Mouse (Mus musculus) CH12.LX (cell line): ENCODE results near the gene 4930455H04Rik. TPM values are rescaled to one million over a fixed set of nuclear protein-coding genes. Genes with fewer than 3 reads are reported as not detected.

Experiments
- DNase-seq: peaks from one replicate; pipeline ENCODE4 v3.0.0-alpha.2; 2013; ENCODE audit errors: extremely low read depth
- H3K27ac ChIP-seq: 2 replicates; pipeline ENCODE4 v1.5.1; 2012; ENCODE audit warnings: low read depth, mild to moderate bottlenecking, control low read depth, moderate library complexity; ENCODE audit not compliant: insufficient read depth
- H3K27me3 ChIP-seq: replicated peaks from 2 replicates; pipeline ENCODE3; 2012; ENCODE audit warnings: inconsistent platforms
- H3K36me3 ChIP-seq, 2 experiments: replicated peaks in 1 of 2; 2 replicates each; pipeline versions ENCODE3 to v1.6.1; 2012; ENCODE audit warnings: inconsistent platforms in 1 of 2, low read length in 1 of 2, mild to moderate bottlenecking in 1 of 2, mixed read lengths in 1 of 2, moderate library complexity in 1 of 2; ENCODE audit not compliant: control insufficient read depth in 1 of 2, insufficient read depth in 1 of 2
- H3K4me1 ChIP-seq, 2 experiments: 2 replicates each; pipeline ENCODE4 v1.6.1; 2012; ENCODE audit warnings: inconsistent platforms in 1 of 2, moderate library complexity in 1 of 2; ENCODE audit not compliant: insufficient read depth in 2 of 2, control insufficient read depth in 1 of 2
- H3K4me2 ChIP-seq: 2 replicates; pipeline ENCODE4 v1.6.1; 2012; ENCODE audit warnings: low read depth, mild to moderate bottlenecking, control low read depth; ENCODE audit not compliant: poor library complexity, insufficient read depth, severe bottlenecking
- H3K4me3 ChIP-seq, 3 experiments: fragments of 150-350 bp in 1 of 3; sonication (generic) in 1 of 3; replicated peaks in 1 of 3; 2 replicates each; pipeline versions ENCODE3 to v1.5.1; 2011 to 2012; ENCODE audit warnings: low read depth in 2 of 3, low read length in 2 of 3, mild to moderate bottlenecking in 2 of 3, moderate library complexity in 2 of 3, control low read depth in 1 of 3, improper control_type of control experiment in 1 of 3, inconsistent platforms in 1 of 3, mixed read lengths in 1 of 3; ENCODE audit not compliant: poor library complexity in 1 of 3
- H3K79me2 ChIP-seq: replicated peaks from 2 replicates; pipeline ENCODE4 v1.6.1; 2012; ENCODE audit warnings: mild to moderate bottlenecking, moderate library complexity; ENCODE audit not compliant: control insufficient read depth, poor library complexity, insufficient read depth, severe bottlenecking; ENCODE audit errors: extremely low read depth
- H3K9ac ChIP-seq: 2 replicates; pipeline ENCODE4 v1.6.1; 2012; ENCODE audit warnings: low read depth, mild to moderate bottlenecking, control low read depth, moderate library complexity; ENCODE audit not compliant: insufficient read depth
- H3K9me3 ChIP-seq: replicated peaks from 2 replicates; pipeline ENCODE3; 2012; ENCODE audit warnings: low read length, inconsistent platforms, mixed read lengths
- CHD1 ChIP-seq: IDR thresholded peaks from 2 replicates; pipeline ENCODE4 v1.6.1; 2012; ENCODE audit warnings: low read depth, low read length, improper control_type of control experiment, inconsistent platforms
- CTCF ChIP-seq, 2 experiments: IDR thresholded peaks in 1 of 2; conservative IDR thresholded peaks in 1 of 2; 2 replicates each; pipeline ENCODE4 v1.5.1; 2011 to 2012; ENCODE audit warnings: low read depth in 2 of 2, low read length in 2 of 2, improper control_type of control experiment in 1 of 2, inconsistent platforms in 1 of 2, mild to moderate bottlenecking in 1 of 2, moderate library complexity in 1 of 2
- EP300 ChIP-seq: IDR thresholded peaks from 2 replicates; pipeline ENCODE4 v1.6.1; 2011; ENCODE audit warnings: low read length, improper control_type of control experiment
- ETS1 ChIP-seq: conservative IDR thresholded peaks from 2 replicates; pipeline ENCODE4 v1.6.1; 2012; ENCODE audit warnings: low read depth, mild to moderate bottlenecking, inconsistent platforms, low read length, improper control_type of control experiment, moderate library complexity
- GABPA ChIP-seq: IDR thresholded peaks from 2 replicates; pipeline ENCODE4 v1.6.1; 2012; ENCODE audit warnings: low read depth, low read length, improper control_type of control experiment, inconsistent platforms; ENCODE audit not compliant: insufficient replicate concordance
- HCFC1 ChIP-seq: IDR thresholded peaks from 2 replicates; pipeline ENCODE4 v1.6.1; 2012; ENCODE audit warnings: low read depth, mild to moderate bottlenecking, inconsistent platforms, low read length, improper control_type of control experiment
- IRF4 ChIP-seq: IDR thresholded peaks from 2 replicates; pipeline ENCODE4 v1.6.1; 2014; ENCODE audit warnings: low read depth, mild to moderate bottlenecking, inconsistent platforms, low read length, improper control_type of control experiment
- JUN ChIP-seq: IDR thresholded peaks from 2 replicates; pipeline ENCODE4 v1.6.1; 2011; ENCODE audit warnings: low read depth, mild to moderate bottlenecking, low read length, improper control_type of control experiment, moderate library complexity; ENCODE audit not compliant: insufficient read depth
- MAX ChIP-seq: IDR thresholded peaks from 2 replicates; pipeline ENCODE4 v1.6.1; 2011; ENCODE audit warnings: low read length, improper control_type of control experiment
- MEF2A ChIP-seq: IDR thresholded peaks from 2 replicates; pipeline ENCODE4 v1.6.1; 2014; ENCODE audit warnings: low read depth, mild to moderate bottlenecking, inconsistent platforms, low read length, improper control_type of control experiment, borderline replicate concordance
- MXI1 ChIP-seq: IDR thresholded peaks from 2 replicates; pipeline ENCODE4 v1.6.1; 2011; ENCODE audit warnings: mild to moderate bottlenecking, low read depth, low read length, improper control_type of control experiment
- NRF1 ChIP-seq: IDR thresholded peaks from 2 replicates; pipeline ENCODE4 v1.6.1; 2014; ENCODE audit warnings: low read depth, mild to moderate bottlenecking, inconsistent platforms, low read length, improper control_type of control experiment, moderate library complexity
- RCOR1 ChIP-seq: conservative IDR thresholded peaks from 2 replicates; pipeline ENCODE4 v1.6.1; 2012; ENCODE audit warnings: low read depth, mild to moderate bottlenecking, inconsistent platforms, low read length, improper control_type of control experiment
- SIN3A ChIP-seq: IDR thresholded peaks from 2 replicates; pipeline ENCODE4 v1.6.1; 2012; ENCODE audit warnings: low read length, improper control_type of control experiment, inconsistent platforms
- TBP ChIP-seq: conservative IDR thresholded peaks from 2 replicates; pipeline ENCODE4 v1.6.1; 2011; ENCODE audit warnings: low read depth, low read length, improper control_type of control experiment
- TCF12 ChIP-seq: IDR thresholded peaks from 2 replicates; pipeline ENCODE4 v1.6.1; 2014; ENCODE audit warnings: low read depth, mild to moderate bottlenecking, inconsistent platforms, low read length, improper control_type of control experiment
- UBTF ChIP-seq: IDR thresholded peaks from 2 replicates; pipeline ENCODE4 v1.6.1; 2012; ENCODE audit warnings: low read depth, mild to moderate bottlenecking, inconsistent platforms, low read length, improper control_type of control experiment, moderate library complexity
- USF2 ChIP-seq: conservative IDR thresholded peaks from 2 replicates; pipeline ENCODE4 v1.6.1; 2011; ENCODE audit warnings: low read depth, low read length, improper control_type of control experiment
- ZMIZ1 ChIP-seq: IDR thresholded peaks from 2 replicates; pipeline ENCODE4 v1.6.1; 2012; ENCODE audit warnings: low read depth, mild to moderate bottlenecking, inconsistent platforms, low read length, improper control_type of control experiment
- dilution Hi-C: fragments of 300-500 bp; cut with MboI; formaldehyde crosslinking; loops from 2 replicates; pipeline ENCODE4 v1.14.3; 2020; ENCODE audit warnings: low sequenced_read_pairs; ENCODE audit not compliant: extremely low pct_unique_long_range_greater_than_20kb, extremely low pct_ligation_motif_present
- in situ Hi-C: fragments of 300-500 bp; cut with MboI; formaldehyde crosslinking; loops from 3 replicates; pipeline ENCODE4 v1.14.3; 2019; ENCODE audit warnings: low sequenced_read_pairs, low pct_ligation_motif_present, low pct_unique_long_range_greater_than_20kb, mixed read lengths
- polyA plus RNA-seq: library from polyadenylated mRNA; unstranded; fragments of >175 nt; gene quantifications from 2 replicates; pipeline ENCODE4 v1.2.1, GENCODE M21; 2012; ENCODE audit warnings: low read depth; ENCODE audit not compliant: insufficient read length
- total RNA-seq, 2 experiments: library from RNA; depleted of rRNA; stranded (reverse); fragments of 300-350 nt in 1 of 2; fragments of >200 nt in 1 of 2; gene quantifications; 2 replicates each; pipeline ENCODE4 v1.2.3; 2012 to 2014

Gene 4930455H04Rik
- total and polyA plus RNA-seq, 3 experiments = not detected

DNA sequence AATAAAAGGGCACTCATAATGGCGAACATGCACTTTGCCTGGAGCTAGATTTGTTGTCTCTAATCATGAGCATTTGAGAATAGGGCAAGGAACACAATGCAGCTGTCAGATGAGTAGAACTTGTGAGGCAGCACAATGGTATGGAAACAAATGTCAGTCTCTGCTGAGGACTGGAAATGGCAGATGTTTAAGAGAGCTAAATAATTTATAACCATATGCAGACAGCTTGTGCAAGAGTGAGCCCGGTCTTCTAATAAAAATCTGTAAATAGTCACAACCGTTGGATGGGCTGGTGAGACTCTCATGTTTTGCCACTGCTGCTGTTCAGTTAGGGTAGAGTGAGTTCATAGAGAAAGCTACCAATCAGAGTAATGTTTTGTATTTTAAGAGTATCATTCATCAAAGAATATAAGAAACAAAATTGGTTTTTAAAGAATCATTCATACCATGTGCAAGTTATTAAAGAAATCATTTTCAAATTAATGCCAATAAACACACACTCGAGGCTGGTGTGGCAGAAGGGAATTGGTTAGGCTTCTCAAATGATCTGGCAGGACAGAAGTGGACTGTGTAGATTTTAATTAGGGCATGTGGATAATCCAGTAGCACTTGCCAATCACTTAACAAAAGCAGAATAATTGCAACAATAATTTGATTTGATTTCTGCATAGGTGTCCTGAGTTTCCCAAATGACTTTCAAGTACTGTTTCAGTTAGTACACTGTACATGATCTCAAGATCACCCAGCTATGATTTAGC, 31.0 kb upstream of the 4930455H04Rik start:
- in situ Hi-C loops (no loop called here), dilution Hi-C loops (no loop called here)
- Histone ChIP-seq H3K36me3 (no peaks in the 10 kb centered on the region), H3K27ac (no peak overlapping the region), H3K4me1 (no peaks in the 10 kb centered on the region), H3K27me3 (no peaks in the 10 kb centered on the region), H3K4me2 (no peak overlapping the region), H3K4me3 (no peak overlapping the region), H3K79me2 (no peaks in the 10 kb centered on the region), H3K9me3 (no peaks in the 10 kb centered on the region), H3K9ac (no peak overlapping the region)
- TF ChIP-seq EP300 = no peak
- no peak for TF ChIP-seq ZMIZ1
- no peak for TF ChIP-seq ETS1
- TF ChIP-seq JUN = no peak
- TF ChIP-seq NRF1 = no peak
- no peak for TF ChIP-seq SIN3A
- TF ChIP-seq RCOR1 = no peak
- TF ChIP-seq HCFC1 = no peak
- TF ChIP-seq USF2 = no peak
- TF ChIP-seq CHD1 = no peak
- no peak for TF ChIP-seq GABPA
- TF ChIP-seq TBP = no peak
- no peak for TF ChIP-seq UBTF
- TF ChIP-seq IRF4 = no peak
- no peak for TF ChIP-seq CTCF (conservative IDR thresholded peaks at IDR 0.05 in 1 of 2, IDR thresholded peaks at IDR 0.05 in 1 of 2; ENCODE audit: low read depth in 2 of 2, low read length in 2 of 2)
- TF ChIP-seq MXI1 = no peak
- no peak for TF ChIP-seq MAX
- TF ChIP-seq MEF2A = no peak
- no peak for TF ChIP-seq TCF12
- no peak for DNase-seq
